Mouse (Mus musculus): Measurements from ENCODE around the gene Zfp992. TPM values are rescaled to one million over a fixed set of nuclear protein-coding genes. Genes with fewer than 3 reads are reported as not detected.
"Not testable (repeated sequence)": the region's sequence is repeated elsewhere in the genome, so short reads cannot be mapped to it uniquely, and the experiment has no call there.

The Zfp992 gene
- 1 to 10 TPM; 2.3 to 5.4 TPM for polyA plus RNA-seq (2017; shearing (Covaris generic))

GRCm38 (mm10) chr4:146448950-146449349 is at the start of gene Zfp992:
Zfp992 (plus strand) TSS chr4:146449023.
- not testable (repeated sequence) for ATAC-seq

- not testable (repeated sequence) for ATAC-seq
Measured at GRCm38 (mm10) chr4:146429467-146429866, 19.4 kb upstream of the Zfp992 start.

GRCm38 (mm10) chr4:146430876-146431275 is 17.9 kb upstream of the Zfp992 start:
- not testable (repeated sequence) for ATAC-seq

- not testable (repeated sequence) for ATAC-seq
Measured at GRCm38 (mm10) chr4:146435539-146435938, 13.3 kb upstream of the Zfp992 start.

- ATAC-seq: not testable (repeated sequence)
Measured at GRCm38 (mm10) chr4:146437256-146437655, 11.6 kb upstream of the Zfp992 start.

- ATAC-seq: not testable (repeated sequence)
Measured at GRCm38 (mm10) chr4:146444345-146444744, 4.5 kb upstream of the Zfp992 start.

- ATAC-seq: not testable (repeated sequence)
Measured at GRCm38 (mm10) chr4:146445121-146445520, 3.7 kb upstream of the Zfp992 start.

GRCm38 (mm10) chr4:146446135-146446534 is 2.7 kb upstream of the Zfp992 start:
- not testable (repeated sequence) for ATAC-seq

GRCm38 (mm10) chr4:146447016-146447415 is 1.8 kb upstream of the Zfp992 start:
- ATAC-seq: not testable (repeated sequence)

- not testable (repeated sequence) for ATAC-seq
Measured at GRCm38 (mm10) chr4:146449711-146450110, 888 bp downstream of the Zfp992 start.

GRCm38 (mm10) chr4:146452576-146452975 is 3.8 kb downstream of the Zfp992 start:
- not testable (repeated sequence) for ATAC-seq

GRCm38 (mm10) chr4:146454170-146454569 is 5.3 kb downstream of the Zfp992 start:
- not testable (repeated sequence) for ATAC-seq

GRCm38 (mm10) chr4:146454896-146455295 is 6.1 kb downstream of the Zfp992 start:
- ATAC-seq: no peak

GRCm38 (mm10) chr4:146455321-146455721 is 6.5 kb downstream of the Zfp992 start:
- ATAC-seq: no peak

- ATAC-seq: no peak
Measured at GRCm38 (mm10) chr4:146456061-146456726, 7.4 kb downstream of the Zfp992 start.

GRCm38 (mm10) chr4:146457126-146457525 is 8.3 kb downstream of the Zfp992 start:
- no peak for ATAC-seq

GRCm38 (mm10) chr4:146457720-146458119 is 8.9 kb downstream of the Zfp992 start:
- ATAC-seq: no peak

- ATAC-seq: not testable (repeated sequence)
Measured at GRCm38 (mm10) chr4:146459822-146460221, 11.0 kb downstream of the Zfp992 start.

- ATAC-seq: not testable (repeated sequence)
Measured at GRCm38 (mm10) chr4:146460685-146461084, 11.9 kb downstream of the Zfp992 start.

GRCm38 (mm10) chr4:146463649-146464351 is 15.0 kb downstream of the Zfp992 start:
- not testable (repeated sequence) for ATAC-seq

- not testable (repeated sequence) for ATAC-seq
Measured at GRCm38 (mm10) chr4:146469984-146470383, 21.2 kb downstream of the Zfp992 start.

- ATAC-seq: not testable (repeated sequence)
Measured at GRCm38 (mm10) chr4:146474181-146474580, 25.4 kb downstream of the Zfp992 start.

Measured in CD4-positive, CD25-positive, alpha-beta regulatory T cell, adult 4 months (primary cell).